Mouse (Mus musculus) CH12.LX (cell line): Measurements from ENCODE around the gene Rnase13. TPM values are rescaled to one million over a fixed set of nuclear protein-coding genes. Genes with fewer than 3 reads are reported as not detected.
"Not testable (repeated sequence)": the region's sequence is repeated elsewhere in the genome, so short reads cannot be mapped to it uniquely, and the experiment has no call there.

ENCODE experiments used
- DNase-seq: peaks from one replicate; pipeline ENCODE4 v3.0.0-alpha.2; 2013; ENCODE audit errors: extremely low read depth
- H3K27ac ChIP-seq: 2 replicates; pipeline ENCODE4 v1.5.1; 2012; ENCODE audit warnings: low read depth, mild to moderate bottlenecking, control low read depth, moderate library complexity; ENCODE audit not compliant: insufficient read depth
- H3K27me3 ChIP-seq: replicated peaks from 2 replicates; pipeline ENCODE3; 2012; ENCODE audit warnings: inconsistent platforms
- H3K36me3 ChIP-seq, 2 experiments: replicated peaks in 1 of 2; 2 replicates each; pipeline versions ENCODE3 to v1.6.1; 2012; ENCODE audit warnings: inconsistent platforms in 1 of 2, low read length in 1 of 2, mild to moderate bottlenecking in 1 of 2, mixed read lengths in 1 of 2, moderate library complexity in 1 of 2; ENCODE audit not compliant: control insufficient read depth in 1 of 2, insufficient read depth in 1 of 2
- H3K4me1 ChIP-seq, 2 experiments: 2 replicates each; pipeline ENCODE4 v1.6.1; 2012; ENCODE audit warnings: inconsistent platforms in 1 of 2, moderate library complexity in 1 of 2; ENCODE audit not compliant: insufficient read depth in 2 of 2, control insufficient read depth in 1 of 2
- H3K4me2 ChIP-seq: 2 replicates; pipeline ENCODE4 v1.6.1; 2012; ENCODE audit warnings: low read depth, mild to moderate bottlenecking, control low read depth; ENCODE audit not compliant: poor library complexity, insufficient read depth, severe bottlenecking
- H3K4me3 ChIP-seq, 3 experiments: fragments of 150-350 bp in 1 of 3; sonication (generic) in 1 of 3; replicated peaks in 1 of 3; 2 replicates each; pipeline versions ENCODE3 to v1.5.1; 2011 to 2012; ENCODE audit warnings: low read depth in 2 of 3, low read length in 2 of 3, mild to moderate bottlenecking in 2 of 3, moderate library complexity in 2 of 3, control low read depth in 1 of 3, improper control_type of control experiment in 1 of 3, inconsistent platforms in 1 of 3, mixed read lengths in 1 of 3; ENCODE audit not compliant: poor library complexity in 1 of 3
- H3K79me2 ChIP-seq: replicated peaks from 2 replicates; pipeline ENCODE4 v1.6.1; 2012; ENCODE audit warnings: mild to moderate bottlenecking, moderate library complexity; ENCODE audit not compliant: control insufficient read depth, poor library complexity, insufficient read depth, severe bottlenecking; ENCODE audit errors: extremely low read depth
- H3K9ac ChIP-seq: 2 replicates; pipeline ENCODE4 v1.6.1; 2012; ENCODE audit warnings: low read depth, mild to moderate bottlenecking, control low read depth, moderate library complexity; ENCODE audit not compliant: insufficient read depth
- H3K9me3 ChIP-seq: replicated peaks from 2 replicates; pipeline ENCODE3; 2012; ENCODE audit warnings: low read length, inconsistent platforms, mixed read lengths
- CHD2 ChIP-seq: IDR thresholded peaks from 2 replicates; pipeline ENCODE4 v1.6.1; 2011; ENCODE audit warnings: low read length, improper control_type of control experiment
- E2F4 ChIP-seq: IDR thresholded peaks from 2 replicates; pipeline ENCODE4 v1.6.1; 2011; ENCODE audit warnings: low read depth, low read length, improper control_type of control experiment; ENCODE audit not compliant: insufficient replicate concordance
- EP300 ChIP-seq: IDR thresholded peaks from 2 replicates; pipeline ENCODE4 v1.6.1; 2011; ENCODE audit warnings: low read length, improper control_type of control experiment
- ETS1 ChIP-seq: conservative IDR thresholded peaks from 2 replicates; pipeline ENCODE4 v1.6.1; 2012; ENCODE audit warnings: low read depth, mild to moderate bottlenecking, inconsistent platforms, low read length, improper control_type of control experiment, moderate library complexity
- HCFC1 ChIP-seq: IDR thresholded peaks from 2 replicates; pipeline ENCODE4 v1.6.1; 2012; ENCODE audit warnings: low read depth, mild to moderate bottlenecking, inconsistent platforms, low read length, improper control_type of control experiment
- JUN ChIP-seq: IDR thresholded peaks from 2 replicates; pipeline ENCODE4 v1.6.1; 2011; ENCODE audit warnings: low read depth, mild to moderate bottlenecking, low read length, improper control_type of control experiment, moderate library complexity; ENCODE audit not compliant: insufficient read depth
- MAFK ChIP-seq: IDR thresholded peaks from 2 replicates; pipeline ENCODE4 v1.6.1; 2011; ENCODE audit warnings: low read length, improper control_type of control experiment; ENCODE audit not compliant: insufficient replicate concordance
- MAX ChIP-seq: IDR thresholded peaks from 2 replicates; pipeline ENCODE4 v1.6.1; 2011; ENCODE audit warnings: low read length, improper control_type of control experiment
- MEF2A ChIP-seq: IDR thresholded peaks from 2 replicates; pipeline ENCODE4 v1.6.1; 2014; ENCODE audit warnings: low read depth, mild to moderate bottlenecking, inconsistent platforms, low read length, improper control_type of control experiment, borderline replicate concordance
- MXI1 ChIP-seq: IDR thresholded peaks from 2 replicates; pipeline ENCODE4 v1.6.1; 2011; ENCODE audit warnings: mild to moderate bottlenecking, low read depth, low read length, improper control_type of control experiment
- MYC ChIP-seq: IDR thresholded peaks from 2 replicates; pipeline ENCODE4 v1.6.1; 2011; ENCODE audit warnings: low read depth, mild to moderate bottlenecking, improper control_type of control experiment, low read length
- NRF1 ChIP-seq: IDR thresholded peaks from 2 replicates; pipeline ENCODE4 v1.6.1; 2014; ENCODE audit warnings: low read depth, mild to moderate bottlenecking, inconsistent platforms, low read length, improper control_type of control experiment, moderate library complexity
- PAX5 ChIP-seq: IDR thresholded peaks from 2 replicates; pipeline ENCODE4 v1.6.1; 2012; ENCODE audit warnings: low read length, inconsistent platforms, mixed read lengths
- POLR2A ChIP-seq: IDR thresholded peaks from 2 replicates; pipeline ENCODE4 v1.6.1; 2011; ENCODE audit warnings: low read depth, mild to moderate bottlenecking, improper control_type of control experiment, low read length
- RAD21 ChIP-seq: IDR thresholded peaks from 2 replicates; pipeline ENCODE4 v1.6.1; 2011; ENCODE audit warnings: low read depth, mild to moderate bottlenecking, low read length, improper control_type of control experiment, moderate library complexity
- SIN3A ChIP-seq: IDR thresholded peaks from 2 replicates; pipeline ENCODE4 v1.6.1; 2012; ENCODE audit warnings: low read length, improper control_type of control experiment, inconsistent platforms
- SMC3 ChIP-seq: IDR thresholded peaks from 2 replicates; pipeline ENCODE4 v1.6.1; 2011; ENCODE audit warnings: low read depth, low read length, improper control_type of control experiment
- TCF12 ChIP-seq: IDR thresholded peaks from 2 replicates; pipeline ENCODE4 v1.6.1; 2014; ENCODE audit warnings: low read depth, mild to moderate bottlenecking, inconsistent platforms, low read length, improper control_type of control experiment
- UBTF ChIP-seq: IDR thresholded peaks from 2 replicates; pipeline ENCODE4 v1.6.1; 2012; ENCODE audit warnings: low read depth, mild to moderate bottlenecking, inconsistent platforms, low read length, improper control_type of control experiment, moderate library complexity
- USF1 ChIP-seq: IDR thresholded peaks from 2 replicates; pipeline ENCODE4 v1.6.1; 2014; ENCODE audit warnings: low read depth, mild to moderate bottlenecking, inconsistent platforms, low read length, improper control_type of control experiment
- USF2 ChIP-seq: conservative IDR thresholded peaks from 2 replicates; pipeline ENCODE4 v1.6.1; 2011; ENCODE audit warnings: low read depth, low read length, improper control_type of control experiment
- ZC3H11A ChIP-seq: IDR thresholded peaks from 2 replicates; pipeline ENCODE4 v1.6.1; 2012; ENCODE audit warnings: low read depth, mild to moderate bottlenecking, inconsistent platforms, low read length, improper control_type of control experiment
- ZMIZ1 ChIP-seq: IDR thresholded peaks from 2 replicates; pipeline ENCODE4 v1.6.1; 2012; ENCODE audit warnings: low read depth, mild to moderate bottlenecking, inconsistent platforms, low read length, improper control_type of control experiment
- ZNF384 ChIP-seq: IDR thresholded peaks from 2 replicates; pipeline ENCODE4 v1.6.1; 2012; ENCODE audit warnings: low read depth, low read length, improper control_type of control experiment, inconsistent platforms
- dilution Hi-C: fragments of 300-500 bp; cut with MboI; formaldehyde crosslinking; loops from 2 replicates; pipeline ENCODE4 v1.14.3; 2020; ENCODE audit warnings: low sequenced_read_pairs; ENCODE audit not compliant: extremely low pct_unique_long_range_greater_than_20kb, extremely low pct_ligation_motif_present
- in situ Hi-C: fragments of 300-500 bp; cut with MboI; formaldehyde crosslinking; loops from 3 replicates; pipeline ENCODE4 v1.14.3; 2019; ENCODE audit warnings: low sequenced_read_pairs, low pct_ligation_motif_present, low pct_unique_long_range_greater_than_20kb, mixed read lengths
- polyA plus RNA-seq: library from polyadenylated mRNA; unstranded; fragments of >175 nt; gene quantifications from 2 replicates; pipeline ENCODE4 v1.2.1, GENCODE M21; 2012; ENCODE audit warnings: low read depth; ENCODE audit not compliant: insufficient read length
- total RNA-seq, 2 experiments: library from RNA; depleted of rRNA; stranded (reverse); fragments of 300-350 nt in 1 of 2; fragments of >200 nt in 1 of 2; gene quantifications; 2 replicates each; pipeline ENCODE4 v1.2.3; 2012 to 2014

Gene Rnase13
- total and polyA plus RNA-seq, 3 experiments, result not detected

DNA sequence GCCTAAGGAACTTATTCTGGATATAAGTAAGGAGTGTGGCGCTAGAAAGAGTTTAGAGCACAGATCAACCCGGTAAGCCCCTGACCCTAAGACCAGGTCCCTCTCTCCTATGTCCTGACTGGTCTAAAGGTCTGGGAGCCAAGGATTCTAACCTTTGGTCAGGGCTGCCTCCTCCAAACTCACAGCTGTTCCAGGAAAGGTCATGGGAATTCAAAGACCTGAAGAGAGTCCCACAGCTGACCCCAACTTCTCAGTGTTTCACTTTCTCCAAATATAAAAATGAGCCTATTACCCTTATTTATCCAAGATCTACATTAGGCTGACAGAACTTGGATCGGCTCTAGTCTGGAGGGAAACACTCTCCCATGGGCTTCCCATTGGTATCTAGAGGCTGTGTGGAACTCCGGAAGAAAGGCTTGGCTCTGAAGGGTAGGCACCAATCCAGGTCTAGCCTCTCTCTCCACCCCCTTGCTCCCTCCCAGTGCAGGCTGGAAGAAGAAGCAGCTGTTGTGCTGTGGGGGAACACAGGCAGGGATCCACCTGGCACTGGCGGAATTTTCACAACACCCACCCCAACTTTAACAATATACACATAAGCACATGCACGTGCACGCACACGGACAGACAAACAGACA, 6.9 kb upstream of the Rnase13 start:
- Histone ChIP-seq H3K36me3 (no peaks in the 10 kb centered on the region), H3K4me2 (no peak overlapping the region), H3K4me3 (no peak overlapping the region), H3K9ac (no peak overlapping the region), H3K79me2 (no peaks in the 10 kb centered on the region), H3K4me1 (peaks cover under 1 to 8% of the 10 kb centered on the region in 2 experiments; a peak in 2 of 4 replicates), H3K27ac (no peak overlapping the region), H3K9me3 (peaks cover 3% of the 10 kb centered on the region), H3K27me3 (no peaks in the 10 kb centered on the region)
- dilution Hi-C loops (no loop called here), in situ Hi-C loops (no loop called here)
- DNase-seq, result no peak
- TF ChIP-seq E2F4 (no peak), SIN3A (no peak), TCF12 (no peak), EP300 (no peak), ZMIZ1 (no peak)

GRCm38 (mm10) chr14:51926930-51927329, 4.4 kb upstream of the Rnase13 start:
- DNase-seq, H3K9ac ChIP-seq, H3K27me3 ChIP-seq, H3K36me3 ChIP-seq, dilution Hi-C loops, in situ Hi-C loops, H3K27ac ChIP-seq, H3K4me3 ChIP-seq, H3K9me3 ChIP-seq, H3K4me2 ChIP-seq, H3K79me2 ChIP-seq: not testable (repeated sequence)
- H3K4me1 ChIP-seq, result peaks cover 3 to 19% of the 10 kb centered on the region in 2 experiments; a peak in 3 of 4 replicates

DNA sequence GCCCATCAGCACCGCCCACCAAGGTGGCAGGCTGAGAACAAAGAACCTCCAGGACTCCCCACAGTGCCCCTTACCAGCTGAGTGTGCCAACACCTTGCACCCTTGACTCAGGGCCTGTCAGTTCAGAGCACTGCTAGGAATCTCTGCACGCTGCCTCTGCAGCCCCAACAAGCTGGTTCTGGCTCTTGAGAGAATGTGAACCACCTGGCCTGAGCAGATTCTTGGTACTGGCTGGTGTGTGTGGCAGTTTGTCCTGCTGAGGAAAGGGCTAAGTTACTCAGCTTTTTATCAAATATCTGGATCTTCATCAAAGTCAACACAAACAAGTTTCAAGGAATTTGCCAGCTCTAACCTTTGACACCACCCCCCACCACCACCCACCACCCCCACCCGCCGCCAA, 919 bp upstream of the Rnase13 start:
- Histone ChIP-seq H3K79me2 (no peaks in the 10 kb centered on the region), H3K27me3 (peaks cover 2% of the 10 kb centered on the region), H3K4me2 (no peak overlapping the region), H3K4me1 (peaks cover 3 to 14% of the 10 kb centered on the region in 2 experiments; a peak in 3 of 4 replicates), H3K9me3 (no peaks in the 10 kb centered on the region), H3K4me3 (no peak overlapping the region), H3K27ac (no peak overlapping the region), H3K36me3 (no peaks in the 10 kb centered on the region)
- dilution Hi-C loops, result no loop called here
- TF ChIP-seq MEF2A (no peak), POLR2A (no peak), ZC3H11A (no peak), UBTF (no peak), MXI1 (no peak), MYC (no peak), JUN (no peak), ZNF384 (no peak), SMC3 (no peak), NRF1 (no peak), USF1 (no peak), PAX5 (no peak), USF2 (no peak), ZMIZ1 (no peak), MAX (no peak), MAFK (no peak), ETS1 (no peak), HCFC1 (no peak), CHD2 (no peak), RAD21 (no peak)
- TF ChIP-seq, all 38 proteins: peak for 0
- in situ Hi-C loops, result loop anchor here (25.0 kb wide), 1 partner anchor 414 kb away; the partner anchor contains the start of gene Sall2
- DNase-seq, result no peak
- no peak overlapping the region for H3K9ac ChIP-seq
